Mouse (Mus musculus): ENCODE data around the gene Ralgapa1. TPM values are rescaled to one million over a fixed set of nuclear protein-coding genes. Genes with fewer than 3 reads are reported as not detected.
A peak's percentile ranks its signal among the peaks of the same experiment; 100 is the strongest.

Gene Ralgapa1
- 15.9 and 17.7 TPM in 2 replicates for polyA plus RNA-seq (2015; fragmentation: Nextera tagmentation; extraction: Ambion mirVana)

DNA sequence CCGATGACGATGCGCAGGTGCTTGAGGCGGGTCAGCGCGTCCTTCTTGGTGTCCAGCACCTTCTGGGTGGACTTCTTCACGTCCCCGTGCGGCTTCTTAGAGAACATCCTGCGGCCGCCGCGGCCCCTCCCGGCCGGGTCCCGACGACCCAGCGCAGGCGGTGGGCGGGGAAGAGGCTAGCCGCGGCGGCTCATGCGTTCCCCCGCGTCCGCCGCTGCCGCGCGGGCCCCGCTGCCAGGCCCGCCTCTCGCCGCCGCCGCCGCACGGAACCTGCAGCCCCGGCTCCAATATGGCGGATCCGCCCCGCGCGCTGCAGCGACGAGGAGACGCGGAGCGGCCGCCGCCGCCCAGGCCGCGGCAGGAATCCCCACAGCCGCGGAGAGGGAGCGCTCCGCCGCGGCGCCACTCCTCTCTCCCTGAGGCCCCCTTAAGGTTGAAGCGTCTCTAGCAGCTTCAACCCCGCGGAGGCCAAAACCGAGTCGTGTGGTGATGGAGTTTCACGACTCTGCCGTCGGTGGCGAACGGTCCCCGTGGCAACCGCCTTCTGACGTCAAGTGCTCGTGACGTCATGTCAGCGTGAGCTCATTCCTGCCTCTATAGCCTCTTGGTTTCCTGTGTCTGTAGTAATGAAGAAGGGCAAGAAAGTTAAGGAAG lies at the start of gene Ralgapa1:
Gene Ralgapa1 (minus strand): TSS at position 507 of the 654 bp plus-strand sequence.
- under 1% methylated on average over 58 of the region's 78 CpGs for WGBS
- ATAC-seq (ENCODE audit: insufficient read depth, low FRiP score, low read depth) = peak; percentile 92
- H3K4me1 ChIP-seq = no peaks in the 10 kb centered on the region

DNA sequence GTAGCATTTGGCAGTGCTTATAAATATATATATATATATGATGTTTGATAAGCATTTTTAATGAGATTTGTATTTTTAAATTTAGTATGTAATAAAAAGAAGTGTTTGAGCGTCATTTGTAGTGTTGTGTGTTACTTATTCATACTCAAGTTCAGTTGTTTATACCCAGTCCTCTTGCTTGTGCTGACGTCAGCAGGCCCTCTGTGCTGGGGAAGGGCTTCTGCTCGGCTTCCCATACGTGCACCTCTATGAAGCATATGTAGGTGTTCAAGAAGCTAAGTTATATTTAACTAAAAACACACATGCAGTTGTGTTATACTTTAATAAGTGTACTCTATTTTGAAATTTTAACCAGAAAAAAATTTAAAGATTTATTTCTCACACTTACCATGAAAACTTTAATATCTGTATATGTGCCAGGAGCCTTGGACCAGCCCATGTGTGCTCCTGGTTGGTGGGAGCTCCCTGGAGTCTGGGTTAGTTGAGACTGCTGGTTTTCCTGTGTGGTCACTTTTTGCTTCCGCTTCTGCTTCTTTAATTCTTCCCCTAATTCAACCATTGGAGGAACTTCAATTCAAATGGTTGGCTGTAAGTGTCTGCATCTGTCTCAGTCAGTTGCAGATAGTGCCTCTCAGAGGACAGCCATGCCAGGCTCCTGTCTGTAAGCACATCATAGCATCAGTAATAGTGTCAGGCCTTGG lies 48.8 kb upstream of the Ralgapa1 start:
- no peak overlapping the region for H3K9ac ChIP-seq
- no peak overlapping the region for H3K4me3 ChIP-seq (replicated peaks)
- WGBS = 89% methylated on average over 5 of the region's 5 CpGs
- no peak for ATAC-seq (ENCODE audit: insufficient read depth, low FRiP score, low read depth)
- H3K4me1 ChIP-seq = no peaks in the 10 kb centered on the region
- peaks cover 33% of the 10 kb centered on the region for H3K36me3 ChIP-seq
- no peak overlapping the region for H3K27ac ChIP-seq
- H3K9me3 ChIP-seq = no peaks in the 10 kb centered on the region
- no peak overlapping the region for H3K4me2 ChIP-seq
- no peaks in the 10 kb centered on the region for H3K27me3 ChIP-seq (replicated peaks)

More for the DNA sequence above, at the start of gene Ralgapa1:
- peak within 1 kb of the TSS; percentile 95 for H3K4me3 ChIP-seq (replicated peaks)
- H3K27me3 ChIP-seq (replicated peaks) = no peaks in the 10 kb centered on the region
- no peaks in the 10 kb centered on the region for H3K9me3 ChIP-seq
- H3K27ac ChIP-seq = peak within 1 kb of the TSS; percentile 94
- peak within 1 kb of the TSS; percentile 84 for H3K9ac ChIP-seq
- no peaks in the 10 kb centered on the region for H3K36me3 ChIP-seq
- peak within 1 kb of the TSS; percentile 62 for H3K4me2 ChIP-seq

DNA sequence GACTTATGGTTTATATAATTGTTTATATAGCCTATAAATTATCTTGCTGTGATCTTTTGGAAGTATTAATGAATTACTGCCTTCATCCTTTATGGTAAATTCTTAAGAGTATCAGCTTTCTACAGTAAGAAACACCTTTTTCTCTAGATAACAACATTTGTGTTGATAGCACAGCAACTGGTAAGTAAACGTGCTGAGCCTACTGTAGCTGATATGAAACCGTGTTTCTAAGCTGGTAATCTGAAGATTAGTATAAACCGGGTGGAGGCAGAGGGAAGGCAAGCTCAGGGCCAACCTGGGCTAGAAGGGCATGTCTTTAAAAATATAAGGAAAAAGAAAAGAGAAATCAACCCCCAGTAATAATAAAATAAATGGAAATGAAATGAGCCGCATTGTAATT lies 46.8 kb upstream of the Ralgapa1 start:
- no peak for ATAC-seq (ENCODE audit: insufficient read depth, low FRiP score, low read depth)
- Histone ChIP-seq H3K9ac (no peak overlapping the region), H3K9me3 (no peaks in the 10 kb centered on the region), H3K27ac (no peak overlapping the region), H3K36me3 (peaks cover 36% of the 10 kb centered on the region), H3K27me3 (replicated peaks) (no peaks in the 10 kb centered on the region), H3K4me2 (no peak overlapping the region), H3K4me3 (replicated peaks) (no peak overlapping the region), H3K4me1 (no peaks in the 10 kb centered on the region)
- WGBS = 85% methylated on average over 4 of the region's 4 CpGs

DNA sequence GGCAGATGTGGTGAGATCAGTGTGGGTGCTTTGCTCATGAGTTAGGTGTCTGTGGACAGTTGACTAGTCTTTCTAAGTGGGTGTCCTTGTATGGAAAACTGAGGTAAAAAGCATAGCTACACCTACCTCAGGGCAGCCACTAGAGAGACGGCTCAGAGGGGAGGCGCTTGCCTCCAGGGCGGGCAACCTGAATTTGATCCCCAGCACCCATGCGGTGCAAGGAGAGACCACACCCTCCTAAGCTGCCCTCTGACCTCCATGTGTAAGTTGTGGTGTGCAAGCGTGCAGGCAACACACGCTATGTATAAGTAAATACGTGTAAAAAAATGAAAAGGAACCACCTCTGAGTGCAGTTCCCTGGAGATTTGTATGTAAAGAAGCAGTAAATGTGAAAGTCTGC lies 39.7 kb upstream of the Ralgapa1 start:
- H3K27ac ChIP-seq = no peak overlapping the region
- no peak overlapping the region for H3K9ac ChIP-seq
- H3K9me3 ChIP-seq = no peaks in the 10 kb centered on the region
- 87% methylated on average over 7 of the region's 7 CpGs for WGBS
- no peak overlapping the region for H3K4me2 ChIP-seq
- ATAC-seq (ENCODE audit: insufficient read depth, low FRiP score, low read depth) = no peak
- no peaks in the 10 kb centered on the region for H3K4me1 ChIP-seq
- H3K36me3 ChIP-seq = peaks cover 25% of the 10 kb centered on the region
- no peak overlapping the region for H3K4me3 ChIP-seq (replicated peaks)
- H3K27me3 ChIP-seq (replicated peaks) = no peaks in the 10 kb centered on the region

DNA sequence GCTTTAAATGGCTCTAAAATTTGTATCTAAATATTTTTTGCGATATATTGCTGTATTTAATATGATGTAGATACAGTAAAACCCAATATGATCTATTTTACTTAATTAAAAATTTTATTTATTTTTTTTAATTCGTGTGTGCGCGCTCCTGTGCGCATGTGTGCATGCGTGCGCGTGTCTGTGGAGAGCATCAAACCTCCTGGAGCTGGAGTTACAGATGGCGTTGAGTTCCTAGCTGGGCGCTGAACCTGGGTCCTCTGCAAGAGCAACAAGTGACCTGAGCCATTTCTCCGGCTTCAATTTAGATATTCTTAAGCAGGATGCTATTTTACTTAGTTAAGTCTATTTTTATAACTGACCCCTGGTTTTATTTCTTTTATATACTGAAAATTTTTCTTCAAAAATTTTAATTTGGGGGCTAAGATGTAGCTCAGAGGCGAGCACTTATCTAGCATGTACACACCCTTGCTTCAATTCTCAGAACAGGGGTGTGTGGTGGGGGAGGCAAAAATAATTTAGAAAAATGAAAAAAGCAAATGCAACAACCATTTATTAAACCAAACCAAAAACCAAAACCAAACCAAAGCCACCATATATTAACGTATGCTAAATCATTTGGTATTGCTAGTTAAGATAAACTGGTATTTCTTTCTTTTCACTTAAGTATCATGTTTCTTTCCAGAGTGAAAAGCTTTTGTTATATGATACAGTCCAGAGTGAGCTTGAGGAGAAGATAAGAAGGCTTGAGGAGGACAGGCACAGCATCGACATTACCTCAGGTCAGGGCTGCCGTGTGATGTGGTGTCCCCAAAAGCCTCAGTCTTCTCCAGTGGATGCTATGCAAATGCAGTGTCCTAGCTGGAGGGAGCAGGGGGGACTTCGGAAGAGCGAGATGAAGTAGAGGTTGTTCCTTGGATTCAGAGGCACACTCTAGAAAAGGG lies 38.7 kb upstream of the Ralgapa1 start:
- H3K27me3 ChIP-seq (replicated peaks) = no peaks in the 10 kb centered on the region
- no peaks in the 10 kb centered on the region for H3K4me1 ChIP-seq
- H3K4me3 ChIP-seq (replicated peaks) = no peak overlapping the region
- no peak overlapping the region for H3K4me2 ChIP-seq
- peaks cover 33% of the 10 kb centered on the region for H3K36me3 ChIP-seq
- no peak overlapping the region for H3K9ac ChIP-seq
- H3K27ac ChIP-seq = no peak overlapping the region
- no peaks in the 10 kb centered on the region for H3K9me3 ChIP-seq
- WGBS = 90% methylated on average over 17 of the region's 17 CpGs
- ATAC-seq (ENCODE audit: insufficient read depth, low FRiP score, low read depth) = no peak

DNA sequence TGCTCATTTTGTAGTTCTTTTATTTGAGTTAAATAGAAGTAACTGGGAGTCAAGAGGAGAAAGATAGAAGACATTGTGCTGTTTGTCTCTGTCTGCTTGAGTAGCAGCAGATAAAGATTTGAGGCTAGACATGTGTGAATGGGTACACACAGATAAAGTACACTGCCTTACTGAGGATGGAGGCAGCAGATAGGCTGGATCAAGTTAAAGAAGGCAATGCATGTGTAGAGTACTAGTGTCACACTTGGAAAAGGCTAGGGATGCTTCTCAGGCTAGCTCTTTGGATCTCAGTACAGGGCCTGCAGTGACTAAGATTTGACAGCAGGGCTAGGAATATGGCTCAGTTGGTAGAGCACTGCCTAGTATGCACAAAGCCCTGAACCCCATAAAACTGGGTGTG lies 29.7 kb upstream of the Ralgapa1 start:
- no peaks in the 10 kb centered on the region for H3K9me3 ChIP-seq
- no peak overlapping the region for H3K27ac ChIP-seq
- H3K36me3 ChIP-seq = peaks cover 18% of the 10 kb centered on the region
- H3K4me2 ChIP-seq = no peak overlapping the region
- no peak overlapping the region for H3K4me3 ChIP-seq (replicated peaks)
- 0 out of 2 replicates have a peak, but pooled peaks have one; percentile 35 for ATAC-seq (ENCODE audit: insufficient read depth, low FRiP score, low read depth)
- H3K9ac ChIP-seq = no peak overlapping the region
- H3K27me3 ChIP-seq (replicated peaks) = no peaks in the 10 kb centered on the region
- H3K4me1 ChIP-seq = no peaks in the 10 kb centered on the region

DNA sequence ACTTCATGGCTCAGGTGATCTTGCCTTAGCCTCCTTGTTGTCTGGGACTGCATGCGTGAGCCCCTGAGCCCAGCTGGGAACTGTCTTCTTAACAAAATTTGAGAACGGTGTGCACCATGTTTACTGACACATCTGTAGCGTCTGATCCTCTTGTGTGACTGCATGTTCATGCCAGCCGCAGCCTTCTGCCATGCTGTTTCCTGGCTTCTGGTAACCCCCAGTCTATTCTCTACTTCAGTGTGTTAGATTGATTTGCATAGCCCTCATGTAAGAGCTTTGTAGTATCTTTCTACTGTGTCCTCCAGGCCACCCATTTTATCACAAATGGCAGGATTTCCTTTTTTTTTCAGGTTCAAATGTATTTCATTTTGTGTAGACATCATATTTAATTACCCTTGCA lies 26.9 kb upstream of the Ralgapa1 start:
- H3K4me2 ChIP-seq = no peak overlapping the region
- WGBS = 98% methylated on average over 4 of the region's 4 CpGs

DNA sequence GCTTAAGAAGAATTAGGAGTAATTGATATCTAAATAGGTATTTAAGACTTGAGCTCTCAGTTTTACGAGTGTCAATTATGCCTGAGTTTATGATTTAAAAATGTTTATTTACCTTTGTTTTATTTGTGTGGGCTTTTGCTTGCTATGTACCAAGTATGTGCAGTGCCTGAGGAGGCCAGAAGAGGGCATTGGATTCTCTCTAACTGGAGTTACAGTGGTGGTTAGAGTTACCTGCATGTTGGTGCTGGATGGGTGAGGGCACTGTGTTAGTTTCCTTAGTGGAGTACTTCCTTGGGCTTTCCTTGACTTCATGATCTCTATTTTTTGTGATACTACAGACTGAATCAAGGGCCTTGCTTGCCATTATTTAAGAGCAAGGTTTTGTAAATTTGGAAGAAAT lies 25.8 kb upstream of the Ralgapa1 start:
- ATAC-seq (ENCODE audit: insufficient read depth, low FRiP score, low read depth) = no peak
- Histone ChIP-seq H3K9ac (no peak overlapping the region), H3K36me3 (peaks cover 15% of the 10 kb centered on the region), H3K4me1 (no peaks in the 10 kb centered on the region), H3K9me3 (no peaks in the 10 kb centered on the region), H3K4me3 (replicated peaks) (no peak overlapping the region), H3K4me2 (no peak overlapping the region), H3K27ac (no peak overlapping the region), H3K27me3 (replicated peaks) (no peaks in the 10 kb centered on the region)
- WGBS = 74% methylated on average over 1 of the region's 1 CpGs

More for the DNA sequence above, 26.9 kb upstream of the Ralgapa1 start:
- H3K27me3 ChIP-seq (replicated peaks) = no peaks in the 10 kb centered on the region
- H3K4me1 ChIP-seq = no peaks in the 10 kb centered on the region
- no peak overlapping the region for H3K9ac ChIP-seq
- ATAC-seq (ENCODE audit: insufficient read depth, low FRiP score, low read depth) = no peak
- no peak overlapping the region for H3K27ac ChIP-seq
- H3K36me3 ChIP-seq = peaks cover 15% of the 10 kb centered on the region
- H3K4me3 ChIP-seq (replicated peaks) = no peak overlapping the region
- no peaks in the 10 kb centered on the region for H3K9me3 ChIP-seq

DNA sequence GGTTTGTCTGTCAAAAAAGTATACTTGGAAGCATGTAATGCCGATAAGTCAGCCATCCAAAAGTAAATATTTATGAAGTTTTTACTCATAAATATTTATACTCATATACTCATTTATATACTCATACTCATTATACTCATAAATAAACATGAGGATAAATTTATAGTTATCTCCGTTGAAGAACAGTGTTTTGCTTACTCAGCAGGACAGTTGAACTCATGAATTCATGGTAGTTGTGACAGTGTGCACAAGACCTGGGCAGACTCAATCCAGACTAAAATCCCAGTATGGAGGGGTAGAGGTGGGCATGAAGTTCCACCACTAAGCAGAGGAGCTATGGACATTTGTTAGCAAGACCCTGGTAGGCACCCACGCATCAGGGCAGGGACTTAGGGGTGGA lies 16.5 kb upstream of the Ralgapa1 start:
- H3K27me3 ChIP-seq (replicated peaks) = no peaks in the 10 kb centered on the region
- H3K4me2 ChIP-seq = peak overlapping the region; percentile 57
- no peaks in the 10 kb centered on the region for H3K36me3 ChIP-seq
- H3K27ac ChIP-seq = no peak overlapping the region
- no peaks in the 10 kb centered on the region for H3K4me1 ChIP-seq
- no peaks in the 10 kb centered on the region for H3K9me3 ChIP-seq
- WGBS = 56% methylated on average over 3 of the region's 3 CpGs
- no peak overlapping the region for H3K9ac ChIP-seq
- H3K4me3 ChIP-seq (replicated peaks) = peak overlapping the region; percentile 82; the same call in 1 of the 2 replicates
- no peak for ATAC-seq (ENCODE audit: insufficient read depth, low FRiP score, low read depth)

DNA sequence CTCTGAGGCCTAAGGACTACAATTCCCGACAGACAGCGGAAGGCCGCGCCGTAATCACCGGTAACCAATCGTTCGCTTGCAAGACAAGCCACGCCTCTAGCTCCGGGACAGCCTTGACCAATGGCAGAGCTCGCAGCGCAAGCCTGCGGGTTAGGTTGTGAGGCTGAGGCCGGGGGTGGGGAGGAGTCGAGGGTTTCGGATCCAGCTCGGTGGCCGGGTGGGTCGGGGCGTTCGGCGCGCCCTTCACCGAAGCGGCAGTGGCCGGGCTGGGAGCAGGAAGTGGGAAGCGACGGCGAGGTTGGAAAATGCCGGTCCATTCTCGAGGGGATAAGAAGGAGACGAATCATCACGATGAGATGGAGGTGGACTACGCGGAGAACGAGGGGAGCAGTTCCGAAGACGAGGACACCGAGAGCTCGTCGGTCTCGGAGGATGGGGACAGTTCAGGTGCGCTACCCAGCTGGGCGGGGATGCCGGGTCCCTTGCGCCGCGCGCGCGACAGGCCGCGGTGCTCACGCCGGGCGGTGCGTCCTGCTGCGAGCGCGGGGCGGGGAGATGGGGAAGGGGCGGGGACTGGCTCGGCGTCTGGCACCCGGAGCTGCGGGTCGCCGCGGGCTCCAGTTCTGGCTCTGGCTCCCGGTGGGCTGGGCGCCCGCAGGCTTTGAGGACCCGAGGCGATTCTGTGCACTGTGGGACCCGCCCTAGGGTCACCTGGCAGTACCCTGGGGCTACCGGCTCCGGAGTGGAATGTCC lies 15.4 kb upstream of the Ralgapa1 start, which contains the start of gene Brms1l:
Gene Brms1l (plus strand): TSS at position 126 of the 753 bp plus-strand sequence.
- under 1% methylated on average over 73 of the region's 77 CpGs for WGBS
- H3K4me3 ChIP-seq (replicated peaks) = peak within 1 kb of the TSS; percentile 82

DNA sequence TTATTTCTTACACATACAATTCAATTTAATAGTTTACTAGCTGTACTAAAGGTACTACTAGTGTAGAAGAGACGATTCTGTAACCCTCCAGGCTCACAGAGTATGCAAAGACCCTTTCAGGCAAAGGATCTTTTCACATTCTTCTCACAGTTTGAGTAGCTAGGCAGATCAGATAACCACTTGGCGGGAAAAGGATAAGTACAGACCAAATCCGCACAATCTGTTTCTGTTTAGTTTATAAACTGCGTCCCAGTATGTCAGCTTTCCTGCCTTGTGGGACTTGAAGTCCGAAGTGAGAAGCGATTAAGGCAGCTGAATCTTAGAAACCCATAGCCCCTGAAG lies 14.9 kb upstream of the Ralgapa1 start:
- Histone ChIP-seq H3K4me1 (no peaks in the 10 kb centered on the region), H3K4me3 (replicated peaks) (peak overlapping the region; percentile 82), H3K4me2 (peak overlapping the region; percentile 49), H3K9me3 (no peaks in the 10 kb centered on the region), H3K27ac (peak overlapping the region; percentile 75), H3K9ac (no peak overlapping the region), H3K27me3 (replicated peaks) (no peaks in the 10 kb centered on the region), H3K36me3 (no peaks in the 10 kb centered on the region)
- 0% methylated on average over 6 of the region's 6 CpGs for WGBS
- no peak for ATAC-seq (ENCODE audit: insufficient read depth, low FRiP score, low read depth)

More for the DNA sequence above, 15.4 kb upstream of the Ralgapa1 start, which contains the start of gene Brms1l:
- Histone ChIP-seq H3K36me3 (no peaks in the 10 kb centered on the region), H3K4me2 (peak within 1 kb of the TSS; percentile 57), H3K9ac (peak within 1 kb of the TSS; percentile 66), H3K4me1 (no peaks in the 10 kb centered on the region), H3K27me3 (replicated peaks) (no peaks in the 10 kb centered on the region), H3K9me3 (no peaks in the 10 kb centered on the region), H3K27ac (peak within 1 kb of the TSS; percentile 99)
- peak; percentile 99 for ATAC-seq (ENCODE audit: insufficient read depth, low FRiP score, low read depth)
